Mouse (Mus musculus) heart, embryonic 10.5 days (tissue): Measurements from ENCODE around the gene Gm27027. TPM values are rescaled to one million over a fixed set of nuclear protein-coding genes. Genes with fewer than 3 reads are reported as not detected.

ENCODE experiments used
- DNase-seq: peaks from one replicate; pipeline ENCODE4 v3.0.0-alpha.2; 2017; ENCODE audit warnings: low spot score
- H3K27ac ChIP-seq: fragments of 300-500 bp; sonication (generic); 2 replicates; pipeline ENCODE4 v1.5.1; 2016; ENCODE audit warnings: mild to moderate bottlenecking
- H3K27me3 ChIP-seq: fragments of 300-500 bp; sonication (generic); 2 replicates; pipeline ENCODE4 v1.6.1; 2016; ENCODE audit warnings: mild to moderate bottlenecking; ENCODE audit not compliant: poor library complexity, insufficient read depth, severe bottlenecking
- H3K36me3 ChIP-seq: fragments of 300-500 bp; sonication (generic); 2 replicates; pipeline ENCODE4 v1.6.1; 2016; ENCODE audit warnings: mild to moderate bottlenecking, moderate library complexity
- H3K4me1 ChIP-seq: fragments of 300-500 bp; sonication (generic); 2 replicates; pipeline ENCODE4 v1.6.1; 2016; ENCODE audit warnings: mild to moderate bottlenecking
- H3K4me3 ChIP-seq: fragments of 300-500 bp; sonication (generic); 2 replicates; pipeline ENCODE4 v1.5.1; 2016; ENCODE audit warnings: mild to moderate bottlenecking, moderate library complexity
- H3K9me3 ChIP-seq: fragments of 300-500 bp; sonication (generic); 2 replicates; pipeline ENCODE4 v1.6.1; 2016; ENCODE audit warnings: mild to moderate bottlenecking, moderate library complexity
- WGBS: fragments of 180-500 bp; shearing (Covaris S2); methylation state at CpG from one replicate; pipeline ENCODE4 v1.1.7; 2016; 5-methylcytosine and 5-hydroxymethylcytosine counted together
- polyA plus RNA-seq: library from polyadenylated mRNA; unstranded; fragments of >200 nt; fragmentation: Nextera tagmentation; extraction: Ambion mirVana; gene quantifications from 2 replicates; pipeline ENCODE4 v1.2.1, GENCODE M21; 2016

The Gm27027 gene
- polyA plus RNA-seq, 1 experiment from 2014 or later, result not detected

GRCm38 (mm10) chr2:93944855-93945254 is 51.3 kb downstream of the Gm27027 start:
- WGBS, result 91% methylated on average over 4 of the region's 4 CpGs
- H3K27me3 ChIP-seq, result peaks cover 28% of the 10 kb centered on the region

GRCm38 (mm10) chr2:93944099-93944498 is 52.1 kb downstream of the Gm27027 start:
- Histone ChIP-seq H3K9me3 (0 out of 2 replicates have a peak, but pooled peaks cover 4% of the 10 kb centered on the region), H3K4me3 (no peak overlapping the region), H3K4me1 (peaks cover 8% of the 10 kb centered on the region; the same call in 1 of the 2 replicates), H3K27ac (no peak overlapping the region), H3K36me3 (no peaks in the 10 kb centered on the region), H3K27me3 (peaks cover 31% of the 10 kb centered on the region)
- 85% methylated on average over 2 of the region's 2 CpGs for WGBS
- no peak for DNase-seq

More at GRCm38 (mm10) chr2:93944855-93945254, 51.3 kb downstream of the Gm27027 start:
- Histone ChIP-seq H3K9me3 (0 out of 2 replicates have a peak, but pooled peaks cover 4% of the 10 kb centered on the region), H3K27ac (no peak overlapping the region), H3K4me3 (no peak overlapping the region), H3K4me1 (peaks cover 8% of the 10 kb centered on the region; the same call in 1 of the 2 replicates), H3K36me3 (no peaks in the 10 kb centered on the region)
- no peak for DNase-seq

DNA sequence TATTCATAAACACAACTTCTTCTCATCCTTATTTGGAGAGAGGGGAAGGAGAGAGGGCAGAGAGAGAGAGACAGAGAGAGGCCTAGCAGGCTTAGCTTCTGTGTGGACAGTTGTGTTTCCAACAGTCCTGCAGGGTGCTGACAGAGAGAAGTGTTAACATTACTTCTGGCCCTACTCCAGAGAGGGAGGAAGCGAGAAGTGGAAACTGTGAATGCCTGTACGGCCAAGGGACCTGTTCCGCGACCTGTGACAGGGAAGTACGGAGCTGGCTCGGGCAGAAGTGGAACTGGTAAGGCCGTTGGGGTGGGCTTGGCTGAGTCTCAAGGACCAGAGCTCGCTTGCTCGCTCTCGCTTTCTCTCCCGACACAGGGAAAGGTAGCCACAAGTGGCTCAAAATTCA is 54.5 kb downstream of the Gm27027 start:
- H3K9me3 ChIP-seq, result 0 out of 2 replicates have a peak, but pooled peaks cover 4% of the 10 kb centered on the region
- whole genome bisulfite sequencing, result 36% methylated on average over 11 of the region's 11 CpGs
- no peak overlapping the region for H3K27ac ChIP-seq
- peak; percentile 81 for DNase-seq
- peaks cover 27% of the 10 kb centered on the region for H3K27me3 ChIP-seq
- H3K4me3 ChIP-seq, result no peak overlapping the region
- H3K36me3 ChIP-seq, result no peaks in the 10 kb centered on the region
- H3K4me1 ChIP-seq, result peaks cover 14% of the 10 kb centered on the region

- peaks cover 30% of the 10 kb centered on the region for H3K27me3 ChIP-seq
- H3K9me3 ChIP-seq, result no peaks in the 10 kb centered on the region
- H3K4me1 ChIP-seq, result peaks cover 14% of the 10 kb centered on the region
- no peak overlapping the region for H3K27ac ChIP-seq
- H3K36me3 ChIP-seq, result no peaks in the 10 kb centered on the region
- no peak overlapping the region for H3K4me3 ChIP-seq
- 38% methylated on average over 9 of the region's 9 CpGs for WGBS
- no peak for DNase-seq
Measured at GRCm38 (mm10) chr2:93938534-93938933, 57.6 kb downstream of the Gm27027 start.

GRCm38 (mm10) chr2:93928866-93929265 is 67.3 kb downstream of the Gm27027 start:
- Histone ChIP-seq H3K4me3 (no peak overlapping the region), H3K27ac (no peak overlapping the region), H3K36me3 (no peaks in the 10 kb centered on the region), H3K9me3 (no peaks in the 10 kb centered on the region), H3K27me3 (peaks cover 25% of the 10 kb centered on the region; the same call in 1 of the 2 replicates), H3K4me1 (0 out of 2 replicates have a peak, but pooled peaks cover 3% of the 10 kb centered on the region)
- DNase-seq, result no peak
- 63% methylated on average over 10 of the region's 10 CpGs for WGBS

DNA sequence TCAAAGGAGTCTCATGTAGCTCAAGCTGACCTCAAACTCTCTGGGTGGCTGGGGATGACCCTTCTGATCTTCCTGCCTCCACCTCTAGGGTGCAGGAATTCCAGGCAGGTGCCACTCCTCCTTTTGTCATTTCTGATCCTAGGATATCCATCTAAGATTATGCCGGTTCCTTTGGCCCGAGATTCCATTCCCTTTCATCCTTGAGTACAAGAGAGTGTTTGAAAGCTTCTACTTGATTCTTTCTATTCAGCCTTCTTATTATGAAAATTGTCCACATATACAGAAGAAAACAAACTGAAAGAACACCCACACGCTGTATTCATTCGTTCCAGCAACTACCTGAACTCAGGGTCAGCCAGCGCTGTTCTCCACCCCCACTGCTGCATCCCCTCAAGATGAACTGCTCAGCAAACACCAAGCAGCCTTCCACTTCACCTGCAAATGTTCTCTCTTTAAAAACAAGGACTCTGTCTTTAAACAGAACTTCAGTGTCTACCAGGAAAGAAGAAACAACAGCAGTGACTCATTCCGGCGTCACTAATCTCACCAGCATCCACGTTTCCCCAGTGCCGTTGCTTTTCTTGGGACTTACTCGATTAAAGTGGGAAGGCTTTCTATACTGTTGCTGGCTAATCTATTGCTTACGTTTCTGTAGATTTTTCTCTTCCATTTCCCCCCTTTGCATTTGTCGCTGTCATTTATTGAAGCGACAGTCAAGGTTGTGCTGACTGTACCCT is 68.3 kb downstream of the Gm27027 start:
- 60% methylated on average over 13 of the region's 13 CpGs for WGBS
- no peak overlapping the region for H3K4me3 ChIP-seq
- H3K9me3 ChIP-seq, result no peaks in the 10 kb centered on the region
- H3K27me3 ChIP-seq, result peaks cover 18% of the 10 kb centered on the region; the same call in 1 of the 2 replicates
- no peaks in the 10 kb centered on the region for H3K36me3 ChIP-seq
- no peak overlapping the region for H3K27ac ChIP-seq
- DNase-seq, result no peak
- H3K4me1 ChIP-seq, result 0 out of 2 replicates have a peak, but pooled peaks cover 3% of the 10 kb centered on the region

GRCm38 (mm10) chr2:93926141-93926540 is 70.0 kb downstream of the Gm27027 start:
- Histone ChIP-seq H3K27me3 (peaks cover 7% of the 10 kb centered on the region; the same call in 1 of the 2 replicates), H3K9me3 (no peaks in the 10 kb centered on the region), H3K36me3 (no peaks in the 10 kb centered on the region), H3K27ac (no peak overlapping the region), H3K4me1 (0 out of 2 replicates have a peak, but pooled peaks cover 3% of the 10 kb centered on the region), H3K4me3 (no peak overlapping the region)
- 93% methylated on average over 8 of the region's 8 CpGs for WGBS
- no peak for DNase-seq

DNA sequence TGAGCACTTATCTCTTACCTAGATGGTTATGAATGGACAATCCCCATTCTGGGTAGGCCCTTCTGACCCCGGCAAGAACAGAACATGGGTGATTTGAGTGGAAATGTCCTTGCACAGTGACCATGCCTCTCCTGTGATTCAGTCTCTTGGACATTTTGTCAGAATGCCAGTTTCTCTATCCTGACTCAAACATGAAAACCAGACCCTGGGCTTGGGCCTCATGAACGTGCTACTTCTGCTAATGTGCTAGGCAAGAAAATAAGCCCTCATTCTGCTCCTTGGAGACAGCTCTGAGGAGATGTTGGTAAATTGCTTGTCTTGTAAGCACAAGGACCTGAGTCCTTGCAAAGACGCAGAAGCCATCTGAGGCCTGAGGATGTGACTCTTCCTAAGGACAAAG is 77.1 kb downstream of the Gm27027 start:
- Histone ChIP-seq H3K27ac (no peak overlapping the region), H3K36me3 (no peaks in the 10 kb centered on the region), H3K4me1 (no peaks in the 10 kb centered on the region), H3K4me3 (no peak overlapping the region), H3K9me3 (no peaks in the 10 kb centered on the region), H3K27me3 (peaks cover 4% of the 10 kb centered on the region; the same call in 1 of the 2 replicates)
- no peak for DNase-seq
- WGBS, result 70% methylated on average over 3 of the region's 3 CpGs

DNA sequence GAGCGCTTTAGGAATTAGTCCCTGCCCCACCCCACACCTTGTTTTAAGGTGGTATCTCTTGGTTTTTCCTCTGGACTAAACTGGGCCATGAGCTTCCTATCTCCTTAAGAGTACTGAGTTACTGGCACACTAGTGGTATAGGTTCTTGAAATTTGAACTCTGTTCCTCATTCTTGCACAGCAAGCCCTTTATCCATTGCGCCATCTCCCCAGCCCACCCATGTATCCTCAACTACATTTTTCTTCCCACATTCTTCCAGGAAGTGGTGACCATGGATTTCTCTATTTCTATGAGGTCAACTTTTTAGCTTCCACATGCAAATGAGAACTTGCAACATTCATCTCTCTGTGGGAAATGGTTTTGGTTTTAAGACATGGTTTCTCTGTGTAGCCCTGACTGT is 82.6 kb downstream of the Gm27027 start:
- no peaks in the 10 kb centered on the region for H3K36me3 ChIP-seq
- H3K9me3 ChIP-seq, result no peaks in the 10 kb centered on the region
- WGBS, result 80% methylated on average over 2 of the region's 2 CpGs
- H3K27ac ChIP-seq, result no peak overlapping the region
- H3K4me1 ChIP-seq, result no peaks in the 10 kb centered on the region; the same call in 1 of the 2 replicates
- 0 out of 2 replicates have a peak, but pooled peaks cover 5% of the 10 kb centered on the region for H3K27me3 ChIP-seq
- H3K4me3 ChIP-seq, result no peak overlapping the region
- DNase-seq, result no peak

DNA sequence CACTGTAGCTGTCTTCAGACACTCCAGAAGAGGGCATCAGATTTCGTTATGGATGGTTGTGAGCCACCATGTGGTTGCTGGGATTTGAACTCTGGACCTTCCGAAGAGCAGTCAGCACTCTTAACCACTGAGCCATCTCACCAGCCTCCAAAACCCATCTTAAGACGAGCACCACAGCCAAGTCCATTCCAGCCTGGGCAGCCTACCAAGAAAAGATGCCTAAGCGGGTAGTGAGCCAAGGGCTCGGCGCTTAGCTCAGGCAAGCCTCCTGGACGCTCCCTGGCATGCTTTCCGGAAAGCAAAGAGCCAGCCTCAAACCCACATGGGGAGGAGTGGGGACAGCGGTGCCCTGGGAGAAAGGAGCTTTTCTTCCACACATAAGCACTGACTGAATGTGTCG is 84.2 kb downstream of the Gm27027 start:
- Histone ChIP-seq H3K27me3 (peaks cover 5% of the 10 kb centered on the region; the same call in 1 of the 2 replicates), H3K4me1 (peaks cover 9% of the 10 kb centered on the region; the same call in 1 of the 2 replicates), H3K36me3 (no peaks in the 10 kb centered on the region), H3K27ac (no peak overlapping the region), H3K4me3 (no peak overlapping the region), H3K9me3 (no peaks in the 10 kb centered on the region)
- 81% methylated on average over 10 of the region's 10 CpGs for WGBS
- no peak for DNase-seq

DNA sequence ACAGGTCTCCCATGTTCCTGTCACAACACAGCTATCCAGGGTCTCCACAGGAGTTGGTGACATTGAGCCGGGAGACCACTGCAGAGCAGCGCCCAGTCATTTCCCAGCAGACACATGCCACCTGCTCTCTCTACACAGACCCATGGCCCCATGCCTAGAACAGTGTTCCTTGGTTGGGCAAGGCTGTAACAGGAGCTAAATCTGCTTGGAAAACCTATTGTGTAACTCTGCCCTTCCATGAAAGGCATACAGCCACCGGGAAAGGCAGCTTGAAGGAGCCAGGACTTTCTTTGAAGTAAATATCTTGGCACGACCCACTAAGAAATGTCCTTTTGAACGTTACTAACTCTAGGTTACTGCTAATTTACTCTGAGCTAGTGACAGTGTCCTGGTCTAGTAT is 86.4 kb downstream of the Gm27027 start:
- DNase-seq, result no peak
- Histone ChIP-seq H3K27ac (no peak overlapping the region), H3K36me3 (no peaks in the 10 kb centered on the region), H3K4me1 (peaks cover 22% of the 10 kb centered on the region), H3K9me3 (no peaks in the 10 kb centered on the region), H3K27me3 (peaks cover 10% of the 10 kb centered on the region; the same call in 1 of the 2 replicates), H3K4me3 (no peak overlapping the region)
- 83% methylated on average over 5 of the region's 5 CpGs for WGBS

GRCm38 (mm10) chr2:93907519-93908294 is 88.4 kb downstream of the Gm27027 start:
- peaks cover 10% of the 10 kb centered on the region; the same call in 1 of the 2 replicates for H3K27me3 ChIP-seq
- WGBS, result 50% methylated on average over 9 of the region's 9 CpGs
- H3K36me3 ChIP-seq, result no peaks in the 10 kb centered on the region
- peaks cover 42% of the 10 kb centered on the region for H3K4me1 ChIP-seq
- no peak overlapping the region for H3K4me3 ChIP-seq
- H3K27ac ChIP-seq, result no peak overlapping the region
- DNase-seq, result no peak
- no peaks in the 10 kb centered on the region for H3K9me3 ChIP-seq
